ENCODE assay signal across 8 mouse cellular contexts in genomic region chr17:84878316-84878715, GRCm38 (mm10).
A peak's percentile ranks its signal among the peaks of the same experiment; 100 is the strongest.
DNase-seq lines count a peak whose midpoint lies in the region; ATAC-seq and TF ChIP-seq lines count a peak whose summit lies in the region.

No protein-coding gene starts in this region.

- H3K27ac ChIP-seq in heart, embryonic 10.5 days: peak overlapping the region; percentile 67
- 0 out of 2 replicates have a peak overlapping the region, but pooled peaks have one; percentile 38 for H3K27ac ChIP-seq in ES-Bruce4 (ENCODE audit: insufficient read depth, low read length)
- H3K27ac ChIP-seq in forebrain, postnatal 0 days (ENCODE audit: low read depth, low read length): no peak overlapping the region
- peak overlapping the region; percentile 67; the same call in 1 of the 2 replicates for H3K27ac ChIP-seq in midbrain, embryonic 10.5 days (replicated peaks)

- 0 out of 2 replicates have a peak overlapping the region, but pooled peaks have one; percentile 33 for H3K4me2 ChIP-seq in forebrain, postnatal 0 days (ENCODE audit: low read depth)

- no peak for TF ChIP-seq EP300 in ES-Bruce4 (IDR thresholded peaks at IDR 0.05; ENCODE audit: insufficient read depth, low read depth, low read length)

- no peaks in the 10 kb centered on the region for H3K9me3 ChIP-seq in heart, embryonic 10.5 days
- H3K9me3 ChIP-seq in ES-Bruce4 (replicated peaks; ENCODE audit: control insufficient read depth, insufficient read depth, low read length, poor library complexity, severe bottlenecking): peaks cover 11% of the 10 kb centered on the region
- H3K9me3 ChIP-seq in forebrain, postnatal 0 days (ENCODE audit: low read length): no peaks in the 10 kb centered on the region
- no peaks in the 10 kb centered on the region for H3K9me3 ChIP-seq in midbrain, embryonic 10.5 days (replicated peaks)

- peak overlapping the region; percentile 47; the same call in 1 of the 2 replicates for H3K4me3 ChIP-seq in heart, embryonic 10.5 days
- H3K4me3 ChIP-seq in ES-Bruce4 (ENCODE audit: low read depth, low read length): no peak overlapping the region
- H3K4me3 ChIP-seq in forebrain, postnatal 0 days (ENCODE audit: low read depth, low read length): no peak overlapping the region
- H3K4me3 ChIP-seq in midbrain, embryonic 10.5 days: no peak overlapping the region

- TF ChIP-seq POLR2A in ES-Bruce4 (IDR thresholded peaks at IDR 0.05; ENCODE audit: insufficient read depth, low read length): no peak

- H3K27me3 ChIP-seq in heart, embryonic 10.5 days (ENCODE audit: insufficient read depth, poor library complexity, severe bottlenecking): peaks cover 4% of the 10 kb centered on the region; the same call in 1 of the 2 replicates
- H3K27me3 ChIP-seq in ES-Bruce4 (ENCODE audit: control insufficient read depth, insufficient read depth, low read length, poor library complexity, severe bottlenecking): no peaks in the 10 kb centered on the region
- no peaks in the 10 kb centered on the region for H3K27me3 ChIP-seq in forebrain, postnatal 0 days (ENCODE audit: insufficient read depth, low read length)
- H3K27me3 ChIP-seq in midbrain, embryonic 10.5 days (ENCODE audit: low read depth, poor library complexity, severe bottlenecking): no peaks in the 10 kb centered on the region

- no peaks in the 10 kb centered on the region for H3K4me1 ChIP-seq in heart, embryonic 10.5 days
- peaks cover 4% of the 10 kb centered on the region for H3K4me1 ChIP-seq in ES-Bruce4 (ENCODE audit: control insufficient read depth, insufficient read depth, low read length)
- H3K4me1 ChIP-seq in forebrain, postnatal 0 days (ENCODE audit: insufficient read depth): no peaks in the 10 kb centered on the region
- H3K4me1 ChIP-seq in midbrain, embryonic 10.5 days: peaks cover 6% of the 10 kb centered on the region; the same call in 1 of the 2 replicates

- WGBS in heart, embryonic 10.5 days: 84% methylated on average over 5 of the region's 5 CpGs
- 88% methylated on average over 5 of the region's 5 CpGs for WGBS in forebrain, postnatal 0 days
- WGBS in midbrain, embryonic 10.5 days: 85% methylated on average over 5 of the region's 5 CpGs

- ATAC-seq in forebrain, postnatal 0 days: no peak

- DNase-seq in heart, embryonic 10.5 days (ENCODE audit: low spot score): no peak
- DNase-seq in heart, postnatal 36 days: no peak
- DNase-seq in forebrain, postnatal 0 days: no peak
- no peak for DNase-seq in midbrain, embryonic 10.5 days (ENCODE audit: low spot score)
- no peak for DNase-seq in thymus, postnatal 25 days
- DNase-seq in natural killer cell, adult 2 months (ENCODE audit: low spot score in 2 of 2): no peak
- DNase-seq in gastrocnemius, postnatal 4 days (ENCODE audit: low spot score in 2 of 2): no peak

- no peak for TF ChIP-seq CTCF in ES-Bruce4 (IDR thresholded peaks at IDR 0.05; ENCODE audit: low read depth, low read length)
- TF ChIP-seq CTCF in forebrain, postnatal 0 days (IDR thresholded peaks at IDR 0.05; ENCODE audit: low read depth): no peak

- H3K9ac ChIP-seq in ES-Bruce4 (ENCODE audit: low read depth, poor library complexity, severe bottlenecking): peak overlapping the region; percentile 51; the same call in 1 of the 2 replicates
- H3K9ac ChIP-seq in forebrain, postnatal 0 days: no peak overlapping the region

- H3K36me3 ChIP-seq in heart, embryonic 10.5 days: no peaks in the 10 kb centered on the region
- H3K36me3 ChIP-seq in ES-Bruce4 (ENCODE audit: control insufficient read depth, insufficient read depth, low read length, poor library complexity, severe bottlenecking): no peaks in the 10 kb centered on the region
- no peaks in the 10 kb centered on the region for H3K36me3 ChIP-seq in forebrain, postnatal 0 days (ENCODE audit: insufficient read depth)
- H3K36me3 ChIP-seq in midbrain, embryonic 10.5 days: no peaks in the 10 kb centered on the region

- intact Hi-C loops in heart, postnatal 36 days (cut with DNase I): loop anchor here (1.0 to 5.0 kb wide), 5 partner anchors 80 to 754 kb away; no protein-coding TSS in a partner anchor
